Mouse (Mus musculus): Measurements from ENCODE around the gene Zdhhc19.

Zdhhc19 gene

GRCm38 (mm10) chr16:32523462-32524243 is 27.6 kb downstream of the Zdhhc19 start:
- Histone ChIP-seq H3K4me1 (replicated peaks; ENCODE audit: low read depth, low read length) (peaks cover 41% of the 10 kb centered on the region), H3K27me3 (ENCODE audit: insufficient read depth, low read length) (no peaks in the 10 kb centered on the region)
- TF ChIP-seq POU5F1 (IDR thresholded peaks at IDR 0.05; ENCODE audit: borderline replicate concordance, low read length) (no peak), CTCF (conservative IDR thresholded peaks at IDR 0.05; ENCODE audit: low read length) (no peak), NANOG (IDR thresholded peaks at IDR 0.05; ENCODE audit: borderline replicate concordance, low read length) (no peak)

GRCm38 (mm10) chr16:32524244-32524615 is 28.2 kb downstream of the Zdhhc19 start:
- Histone ChIP-seq H3K4me3 (replicated peaks; ENCODE audit: low read length) (no peak overlapping the region), H3K4me1 (replicated peaks; ENCODE audit: low read depth, low read length) (peaks cover 35% of the 10 kb centered on the region), H3K36me3 (ENCODE audit: insufficient read depth, low read length) (no peaks in the 10 kb centered on the region), H3K27me3 (ENCODE audit: insufficient read depth, low read length) (0 out of 2 replicates have a peak, but pooled peaks cover 2% of the 10 kb centered on the region), H3K9me3 (ENCODE audit: low read length) (no peaks in the 10 kb centered on the region)
- TF ChIP-seq NANOG (IDR thresholded peaks at IDR 0.05; ENCODE audit: borderline replicate concordance, low read length) (no peak), POU5F1 (IDR thresholded peaks at IDR 0.05; ENCODE audit: borderline replicate concordance, low read length) (no peak), CTCF (conservative IDR thresholded peaks at IDR 0.05; ENCODE audit: low read length) (no peak)

More at GRCm38 (mm10) chr16:32523462-32524243, 27.6 kb downstream of the Zdhhc19 start:
- Histone ChIP-seq H3K4me3 (replicated peaks; ENCODE audit: low read length) (no peak overlapping the region), H3K36me3 (ENCODE audit: insufficient read depth, low read length) (no peaks in the 10 kb centered on the region), H3K9me3 (ENCODE audit: low read length) (no peaks in the 10 kb centered on the region)

- H3K9me3 ChIP-seq (ENCODE audit: low read length): 0 out of 2 replicates have a peak, but pooled peaks cover 4% of the 10 kb centered on the region
- H3K4me1 ChIP-seq (replicated peaks; ENCODE audit: low read depth, low read length): peaks cover 23% of the 10 kb centered on the region
- TF ChIP-seq POU5F1 (IDR thresholded peaks at IDR 0.05; ENCODE audit: borderline replicate concordance, low read length): no peak
- no peak for TF ChIP-seq NANOG (IDR thresholded peaks at IDR 0.05; ENCODE audit: borderline replicate concordance, low read length)
- no peak overlapping the region for H3K4me3 ChIP-seq (replicated peaks; ENCODE audit: low read length)
- H3K27me3 ChIP-seq (ENCODE audit: insufficient read depth, low read length): peaks cover 6% of the 10 kb centered on the region
- no peaks in the 10 kb centered on the region for H3K36me3 ChIP-seq (ENCODE audit: insufficient read depth, low read length)
These were observed 30.8 kb downstream of the Zdhhc19 start for GRCm38 (mm10) chr16:32526906-32527305.

GRCm38 (mm10) chr16:32532878-32533826 is 37.1 kb downstream of the Zdhhc19 start:
- peaks cover 52% of the 10 kb centered on the region for H3K4me1 ChIP-seq (replicated peaks; ENCODE audit: low read depth, low read length)
- TF ChIP-seq CTCF (conservative IDR thresholded peaks at IDR 0.05; ENCODE audit: low read length): no peak
- TF ChIP-seq POU5F1 (IDR thresholded peaks at IDR 0.05; ENCODE audit: borderline replicate concordance, low read length): no peak
- TF ChIP-seq NANOG (IDR thresholded peaks at IDR 0.05; ENCODE audit: borderline replicate concordance, low read length): no peak
- H3K36me3 ChIP-seq (ENCODE audit: insufficient read depth, low read length): no peaks in the 10 kb centered on the region
- peaks cover 18% of the 10 kb centered on the region for H3K27me3 ChIP-seq (ENCODE audit: insufficient read depth, low read length)
- H3K4me3 ChIP-seq (replicated peaks; ENCODE audit: low read length): no peak overlapping the region
- 0 out of 2 replicates have a peak, but pooled peaks cover 4% of the 10 kb centered on the region for H3K9me3 ChIP-seq (ENCODE audit: low read length)

- Histone ChIP-seq H3K27me3 (ENCODE audit: insufficient read depth, low read length) (peaks cover 12% of the 10 kb centered on the region), H3K36me3 (ENCODE audit: insufficient read depth, low read length) (no peaks in the 10 kb centered on the region), H3K4me1 (replicated peaks; ENCODE audit: low read depth, low read length) (peaks cover 69% of the 10 kb centered on the region), H3K4me3 (replicated peaks; ENCODE audit: low read length) (no peak overlapping the region), H3K9me3 (ENCODE audit: low read length) (0 out of 2 replicates have a peak, but pooled peaks cover 4% of the 10 kb centered on the region)
- TF ChIP-seq CTCF (conservative IDR thresholded peaks at IDR 0.05; ENCODE audit: low read length): no peak
- TF ChIP-seq POU5F1 (IDR thresholded peaks at IDR 0.05; ENCODE audit: borderline replicate concordance, low read length): no peak
- no peak for TF ChIP-seq NANOG (IDR thresholded peaks at IDR 0.05; ENCODE audit: borderline replicate concordance, low read length)
These were observed 39.2 kb downstream of the Zdhhc19 start for GRCm38 (mm10) chr16:32535157-32535751.

- TF ChIP-seq CTCF (conservative IDR thresholded peaks at IDR 0.05; ENCODE audit: low read length) (no peak), POU5F1 (IDR thresholded peaks at IDR 0.05; ENCODE audit: borderline replicate concordance, low read length) (no peak), NANOG (IDR thresholded peaks at IDR 0.05; ENCODE audit: borderline replicate concordance, low read length) (no peak)
- H3K4me1 ChIP-seq (replicated peaks; ENCODE audit: low read depth, low read length): peaks cover 57% of the 10 kb centered on the region
- H3K36me3 ChIP-seq (ENCODE audit: insufficient read depth, low read length): no peaks in the 10 kb centered on the region
- H3K4me3 ChIP-seq (replicated peaks; ENCODE audit: low read length): no peak overlapping the region; the same call in 1 of the 2 replicates
- peaks cover 5% of the 10 kb centered on the region for H3K9me3 ChIP-seq (ENCODE audit: low read length)
- peaks cover 12% of the 10 kb centered on the region for H3K27me3 ChIP-seq (ENCODE audit: insufficient read depth, low read length)
These were observed 42.0 kb downstream of the Zdhhc19 start for GRCm38 (mm10) chr16:32537867-32538660.

GRCm38 (mm10) chr16:32538761-32539255 is 42.7 kb downstream of the Zdhhc19 start:
- peaks cover 11% of the 10 kb centered on the region for H3K27me3 ChIP-seq (ENCODE audit: insufficient read depth, low read length)
- no peaks in the 10 kb centered on the region for H3K36me3 ChIP-seq (ENCODE audit: insufficient read depth, low read length)
- peaks cover 51% of the 10 kb centered on the region for H3K4me1 ChIP-seq (replicated peaks; ENCODE audit: low read depth, low read length)
- H3K4me3 ChIP-seq (replicated peaks; ENCODE audit: low read length): no peak overlapping the region
- H3K9me3 ChIP-seq (ENCODE audit: low read length): peaks cover 9% of the 10 kb centered on the region
- TF ChIP-seq NANOG (IDR thresholded peaks at IDR 0.05; ENCODE audit: borderline replicate concordance, low read length): no peak
- TF ChIP-seq POU5F1 (IDR thresholded peaks at IDR 0.05; ENCODE audit: borderline replicate concordance, low read length): no peak
- no peak for TF ChIP-seq CTCF (conservative IDR thresholded peaks at IDR 0.05; ENCODE audit: low read length)
